Mouse (Mus musculus) forebrain, embryonic 11.5 days (tissue): ENCODE results near the gene Galk1. TPM values are rescaled to one million over a fixed set of nuclear protein-coding genes. Genes with fewer than 3 reads are reported as not detected.
A peak's percentile ranks its signal among the peaks of the same experiment; 100 is the strongest.

Experiments used
- ATAC-seq: fragments of 200-750 bp; cut with Nextera tagmentation; replicated peaks from 2 replicates; pipeline ENCODE4 v1.8.0; 2017; ENCODE audit warnings: moderate TSS enrichment; ENCODE audit not compliant: low FRiP score
- DNase-seq: peaks from one replicate; pipeline ENCODE4 v3.0.0-alpha.2; 2017; ENCODE audit warnings: low spot score
- H3K27ac ChIP-seq: fragments of 300-500 bp; sonication (generic); 2 replicates; pipeline ENCODE4 v1.5.1; 2014; ENCODE audit warnings: low read depth, low read length
- H3K27me3 ChIP-seq: fragments of 300-500 bp; sonication (generic); 2 replicates; pipeline ENCODE4 v1.6.1; 2014; ENCODE audit warnings: mild to moderate bottlenecking, low read length, mixed read lengths; ENCODE audit not compliant: control insufficient read depth, insufficient read depth
- H3K36me3 ChIP-seq: fragments of 300-500 bp; sonication (generic); 2 replicates; pipeline ENCODE4 v1.6.1; 2014; ENCODE audit warnings: mild to moderate bottlenecking, low read length, moderate library complexity, mixed read lengths; ENCODE audit not compliant: control insufficient read depth, insufficient read depth
- H3K4me1 ChIP-seq: fragments of 300-500 bp; sonication (generic); replicated peaks from 2 replicates; pipeline ENCODE4 v1.6.1; 2014; ENCODE audit warnings: low read length, mixed read lengths; ENCODE audit not compliant: control insufficient read depth, insufficient read depth
- H3K4me2 ChIP-seq: fragments of 300-500 bp; sonication (generic); 2 replicates; pipeline ENCODE4 v1.6.1; 2014; ENCODE audit warnings: low read depth, mild to moderate bottlenecking, low read length, moderate library complexity, mixed read lengths; ENCODE audit not compliant: severe bottlenecking
- H3K4me3 ChIP-seq: fragments of 300-500 bp; sonication (generic); 2 replicates; pipeline ENCODE4 v1.5.1; 2014; ENCODE audit warnings: low read depth, low read length
- H3K9ac ChIP-seq: fragments of 300-500 bp; sonication (generic); 2 replicates; pipeline ENCODE4 v1.6.1; 2014; ENCODE audit warnings: low read length
- H3K9me3 ChIP-seq: fragments of 300-500 bp; sonication (generic); 2 replicates; pipeline ENCODE4 v1.6.1; 2016; ENCODE audit warnings: low read length, mixed read lengths; ENCODE audit not compliant: control insufficient read depth
- WGBS: fragments of 180-500 bp; shearing (Covaris S2); extraction: QIAGEN DNeasy Blood & Tissue Kit; methylation state at CpG from one replicate; pipeline ENCODE4 v1.1.7; 2014; 5-methylcytosine and 5-hydroxymethylcytosine counted together
- polyA plus RNA-seq: library from polyadenylated mRNA; unstranded; fragments of >200 nt; fragmentation: Nextera tagmentation; extraction: Ambion mirVana; gene quantifications from 2 replicates; pipeline ENCODE4 v1.2.1, GENCODE M21; 2014

Gene Galk1
- polyA plus RNA-seq, 1 experiment from 2014 or later, result 142 TPM

GRCm38 (mm10) chr11:116037826-116038225 is 25.3 kb upstream of the Galk1 start:
- ATAC-seq (no peak), DNase-seq (no peak)
- H3K9ac ChIP-seq, result no peak overlapping the region
- H3K4me3 ChIP-seq, result no peak overlapping the region
- no peaks in the 10 kb centered on the region; the same call in 1 of the 2 replicates for H3K9me3 ChIP-seq
- WGBS, result 97% methylated on average over 9 of the region's 9 CpGs
- H3K36me3 ChIP-seq, result peaks cover 2% of the 10 kb centered on the region; the same call in 1 of the 2 replicates
- no peaks in the 10 kb centered on the region for H3K4me1 ChIP-seq
- no peak overlapping the region for H3K4me2 ChIP-seq
- H3K27me3 ChIP-seq, result no peaks in the 10 kb centered on the region
- H3K27ac ChIP-seq, result no peak overlapping the region

- Histone ChIP-seq H3K4me1 (peaks cover under 1% of the 10 kb centered on the region; the same call in 1 of the 2 replicates), H3K27ac (no peak overlapping the region), H3K9ac (no peak overlapping the region), H3K27me3 (no peaks in the 10 kb centered on the region), H3K4me2 (no peak overlapping the region), H3K9me3 (no peaks in the 10 kb centered on the region; the same call in 1 of the 2 replicates), H3K36me3 (no peaks in the 10 kb centered on the region; the same call in 1 of the 2 replicates), H3K4me3 (no peak overlapping the region)
- DNase-seq (no peak), ATAC-seq (no peak)
- WGBS, result 97% methylated on average over 3 of the region's 3 CpGs
Measured at GRCm38 (mm10) chr11:116036671-116037070, 24.2 kb upstream of the Galk1 start.

GRCm38 (mm10) chr11:116034584-116034983 is 22.1 kb upstream of the Galk1 start:
- H3K9me3 ChIP-seq, result no peaks in the 10 kb centered on the region
- H3K9ac ChIP-seq, result no peak overlapping the region
- no peaks in the 10 kb centered on the region for H3K36me3 ChIP-seq
- DNase-seq (no peak), ATAC-seq (no peak)
- no peak overlapping the region for H3K4me3 ChIP-seq
- no peaks in the 10 kb centered on the region for H3K27me3 ChIP-seq
- WGBS, result 91% methylated on average over 6 of the region's 6 CpGs
- H3K27ac ChIP-seq, result no peak overlapping the region
- no peak overlapping the region for H3K4me2 ChIP-seq
- H3K4me1 ChIP-seq, result peaks cover 4% of the 10 kb centered on the region

- ATAC-seq (peak; percentile 24; the same call in 1 of the 2 replicates), DNase-seq (peak; percentile 70)
- peak overlapping the region; percentile 95 for H3K27ac ChIP-seq
- no peaks in the 10 kb centered on the region for H3K27me3 ChIP-seq
- peak overlapping the region; percentile 78 for H3K4me2 ChIP-seq
- WGBS, result 31% methylated on average over 14 of the region's 14 CpGs
- no peaks in the 10 kb centered on the region for H3K9me3 ChIP-seq
- H3K4me3 ChIP-seq, result peak overlapping the region; percentile 71
- peak overlapping the region; percentile 84 for H3K9ac ChIP-seq
- H3K36me3 ChIP-seq, result no peaks in the 10 kb centered on the region
- H3K4me1 ChIP-seq, result peaks cover 4% of the 10 kb centered on the region
Measured at GRCm38 (mm10) chr11:116030898-116031845, 18.7 kb upstream of the Galk1 start.

GRCm38 (mm10) chr11:116030088-116030897 is 17.8 kb upstream of the Galk1 start, which contains the start of gene Unk:
Gene Unk (plus strand): TSS chr11:116030322.
- Histone ChIP-seq H3K36me3 (no peaks in the 10 kb centered on the region), H3K4me1 (peaks cover 4% of the 10 kb centered on the region), H3K4me3 (peak within 1 kb of the TSS; percentile 71), H3K9me3 (no peaks in the 10 kb centered on the region), H3K27ac (peak within 1 kb of the TSS; percentile 95), H3K4me2 (peak within 1 kb of the TSS; percentile 78), H3K27me3 (no peaks in the 10 kb centered on the region), H3K9ac (peak within 1 kb of the TSS; percentile 84)
- WGBS, result under 1% methylated on average over 66 of the region's 67 CpGs
- ATAC-seq (peak; percentile 93), DNase-seq (peak; percentile 97)

GRCm38 (mm10) chr11:116029086-116029865 is 16.8 kb upstream of the Galk1 start:
- H3K4me3 ChIP-seq, result peak overlapping the region; percentile 71
- no peaks in the 10 kb centered on the region for H3K27me3 ChIP-seq
- H3K4me2 ChIP-seq, result peak overlapping the region; percentile 61
- no peaks in the 10 kb centered on the region for H3K36me3 ChIP-seq
- 88% methylated on average over 6 of the region's 6 CpGs for WGBS
- no peak for ATAC-seq
- peaks cover 4% of the 10 kb centered on the region for H3K4me1 ChIP-seq
- H3K9me3 ChIP-seq, result no peaks in the 10 kb centered on the region
- H3K9ac ChIP-seq, result no peak overlapping the region
- no peak overlapping the region for H3K27ac ChIP-seq
- DNase-seq, result no peak

- Histone ChIP-seq H3K27me3 (no peaks in the 10 kb centered on the region), H3K4me2 (no peak overlapping the region), H3K27ac (no peak overlapping the region), H3K4me1 (peaks cover 4% of the 10 kb centered on the region), H3K36me3 (no peaks in the 10 kb centered on the region), H3K4me3 (no peak overlapping the region), H3K9me3 (no peaks in the 10 kb centered on the region), H3K9ac (no peak overlapping the region)
- WGBS, result 79% methylated on average over 9 of the region's 9 CpGs
- ATAC-seq (no peak), DNase-seq (no peak)
Measured at GRCm38 (mm10) chr11:116028177-116028865, 15.8 kb upstream of the Galk1 start.
